Mouse (Mus musculus) CH12F3 (cell line): Measurements from ENCODE around the gene Zdhhc3.

Experiments
- in situ Hi-C: fragments of 300-500 bp; cut with MboI; formaldehyde crosslinking; loops from 2 replicates; pipeline ENCODE4 v1.14.3; 2020; ENCODE audit warnings: low sequenced_read_pairs

Gene Zdhhc3

GRCm38 (mm10) chr9:123112805-123113521 is at the start of gene Zdhhc3, which contains the start of gene Exosc7:
Zdhhc3 (minus strand) TSS chr9:123113205.
Exosc7 (plus strand) TSS chr9:123113215.
- in situ Hi-C loops = no loop called here

GRCm38 (mm10) chr9:123161792-123162191 is 48.8 kb upstream of the Zdhhc3 start:
- in situ Hi-C loops = loop anchor here (5.0 kb wide), 1 partner anchor 96 kb away; no protein-coding TSS in a partner anchor

- in situ Hi-C loops = loop anchor here (10.0 kb wide), 1 partner anchor 285 kb away; no protein-coding TSS in a partner anchor
Observed at GRCm38 (mm10) chr9:123159330-123159729, 46.3 kb upstream of the Zdhhc3 start.

- in situ Hi-C loops = loop anchor here (10.0 kb wide), 1 partner anchor 287 kb away; no protein-coding TSS in a partner anchor
Observed at GRCm38 (mm10) chr9:123158125-123158836, 45.3 kb upstream of the Zdhhc3 start.

- in situ Hi-C loops = loop anchor here (10.0 kb wide), 1 partner anchor 287 kb away; no protein-coding TSS in a partner anchor
Observed at GRCm38 (mm10) chr9:123157699-123158098, 44.7 kb upstream of the Zdhhc3 start.

- in situ Hi-C loops = loop anchor here (10.0 kb wide), 1 partner anchor 288 kb away; no protein-coding TSS in a partner anchor
Observed at GRCm38 (mm10) chr9:123156910-123157361, 43.9 kb upstream of the Zdhhc3 start.

GRCm38 (mm10) chr9:123153121-123153520 is 40.1 kb upstream of the Zdhhc3 start:
- in situ Hi-C loops = loop anchor here (10.0 kb wide), 1 partner anchor 292 kb away; no protein-coding TSS in a partner anchor

- in situ Hi-C loops = loop anchor here (10.0 kb wide), 1 partner anchor 293 kb away; no protein-coding TSS in a partner anchor
Observed at GRCm38 (mm10) chr9:123152026-123152425, 39.0 kb upstream of the Zdhhc3 start.

GRCm38 (mm10) chr9:123151561-123151960 is 38.6 kb upstream of the Zdhhc3 start:
- in situ Hi-C loops = loop anchor here (10.0 kb wide), 1 partner anchor 293 kb away; no protein-coding TSS in a partner anchor

GRCm38 (mm10) chr9:123150241-123151020 is 37.4 kb upstream of the Zdhhc3 start, which contains the start of gene Clec3b:
Clec3b (plus strand) TSS chr9:123150946.
- in situ Hi-C loops = loop anchor here (10.0 kb wide), 1 partner anchor 294 kb away; no protein-coding TSS in a partner anchor

GRCm38 (mm10) chr9:123148430-123148829 is 35.4 kb upstream of the Zdhhc3 start:
- in situ Hi-C loops = no loop called here

GRCm38 (mm10) chr9:123139887-123140614 is 27.0 kb upstream of the Zdhhc3 start:
- in situ Hi-C loops = no loop called here

GRCm38 (mm10) chr9:123138891-123139474 is 26.0 kb upstream of the Zdhhc3 start:
- in situ Hi-C loops = no loop called here

GRCm38 (mm10) chr9:123136953-123137682 is 24.1 kb upstream of the Zdhhc3 start:
- in situ Hi-C loops = no loop called here

GRCm38 (mm10) chr9:123132994-123133393 is 20.0 kb upstream of the Zdhhc3 start:
- in situ Hi-C loops = no loop called here

- in situ Hi-C loops = no loop called here
Observed at GRCm38 (mm10) chr9:123127663-123128062, 14.7 kb upstream of the Zdhhc3 start.

- in situ Hi-C loops = no loop called here
Observed at GRCm38 (mm10) chr9:123124413-123124981, 11.5 kb upstream of the Zdhhc3 start.
